Mouse (Mus musculus) heart, adult 9 months (tissue): ENCODE data around the gene Chst8.

Source experiments
- DNase-seq, 2 experiments: peaks; one replicate each; pipeline ENCODE4 v3.0.0; 2022; ENCODE audit warnings: low spot score in 2 of 2

Chst8 gene

GRCm38 (mm10) chr7:34812531-34813111 lies at the start of gene Chst8:
Gene Chst8 (minus strand): TSS chr7:34812711.
- peak; percentile 68 to 72 for DNase-seq

DNA sequence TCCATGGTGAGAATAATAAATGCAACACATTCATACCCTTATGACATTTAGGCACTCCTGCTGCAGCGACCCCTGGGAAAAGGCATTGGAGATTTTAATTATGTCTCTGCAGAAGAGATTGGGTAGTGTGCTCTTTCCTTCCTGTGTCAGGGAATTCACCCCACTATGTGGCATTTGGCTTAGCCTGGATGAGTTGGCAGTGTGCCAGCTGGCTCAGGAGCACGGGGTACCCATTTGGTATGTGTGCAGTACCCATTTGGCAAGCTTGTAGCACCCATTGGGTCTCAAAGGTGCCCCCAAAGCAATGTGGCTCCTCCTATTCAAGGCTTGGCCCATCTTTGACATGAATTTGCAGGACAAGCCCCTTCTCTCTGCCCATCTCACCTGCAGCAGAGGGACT lies 45.8 kb upstream of the Chst8 start:
- DNase-seq: no peak

DNA sequence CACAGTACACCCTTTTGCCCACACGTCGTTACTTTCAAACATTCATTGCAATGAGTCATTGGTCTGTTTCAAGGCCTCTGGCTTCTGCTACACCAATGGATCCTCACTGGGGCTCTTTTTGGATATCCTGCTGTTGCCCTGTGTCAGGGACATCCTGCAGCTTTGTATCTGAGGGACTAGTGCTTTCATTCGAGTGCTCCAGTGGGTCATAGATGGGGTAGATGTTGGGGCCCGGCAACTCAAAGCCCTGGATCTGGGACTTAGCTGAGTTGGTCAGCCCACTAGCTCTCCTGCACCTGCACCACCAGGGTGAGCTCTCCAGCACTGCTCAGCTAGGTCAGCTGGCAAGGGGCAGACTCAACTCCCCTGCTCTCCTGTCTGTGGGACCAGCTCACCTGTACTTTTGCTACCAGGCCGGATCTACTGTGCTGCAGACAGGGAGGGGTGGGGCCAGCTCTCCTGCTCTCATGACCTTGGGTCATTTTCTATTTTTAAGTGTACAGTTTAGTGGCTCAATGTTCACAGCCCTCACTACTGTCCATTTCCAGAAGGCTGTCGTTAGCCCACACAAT lies 42.4 kb upstream of the Chst8 start:
- no peak for DNase-seq

DNA sequence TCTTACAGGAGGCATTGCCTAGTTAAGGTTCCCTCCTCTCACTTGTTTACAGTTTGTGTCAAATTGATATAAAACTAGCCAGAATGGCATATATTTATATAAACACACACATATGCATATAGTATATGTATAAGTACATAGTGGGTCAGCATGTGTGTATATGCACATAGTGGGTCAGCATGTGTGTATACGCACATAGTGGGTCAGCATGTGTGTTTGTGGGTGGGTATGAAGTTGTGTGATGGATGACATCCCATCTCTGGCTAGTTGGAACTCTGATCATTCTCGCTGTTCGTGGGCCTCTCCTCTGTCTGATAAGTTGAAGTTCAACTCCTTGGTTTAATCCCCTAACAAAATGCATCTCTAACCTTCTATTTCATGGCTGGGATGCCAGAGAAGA lies 40.9 kb upstream of the Chst8 start:
- DNase-seq: no peak

- no peak for DNase-seq
Measured at GRCm38 (mm10) chr7:34849660-34850059, 37.1 kb upstream of the Chst8 start.

DNA sequence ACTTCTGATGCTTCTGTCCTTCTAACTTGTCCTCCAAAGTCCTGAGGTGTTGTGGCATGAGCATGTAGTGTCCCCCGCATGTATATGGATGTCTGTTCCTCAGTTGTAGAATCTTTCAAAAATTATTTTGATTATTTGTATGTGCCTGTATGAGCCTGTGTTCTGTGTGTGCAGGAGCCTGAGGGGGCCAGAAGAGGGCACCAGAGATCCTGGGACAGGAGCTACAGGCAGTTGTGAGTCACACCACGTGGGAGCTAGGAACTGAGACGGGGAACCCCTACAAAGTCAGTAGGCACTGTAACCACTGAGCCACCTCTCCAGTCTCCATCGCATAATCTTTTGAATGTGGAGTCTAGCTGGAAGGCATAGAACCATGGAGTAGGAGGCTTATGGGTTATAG lies 36.3 kb upstream of the Chst8 start:
- no peak for DNase-seq

- DNase-seq: no peak
Measured at GRCm38 (mm10) chr7:34847900-34848299, 35.4 kb upstream of the Chst8 start.

- no peak for DNase-seq
Measured at GRCm38 (mm10) chr7:34847410-34847809, 34.9 kb upstream of the Chst8 start.

DNA sequence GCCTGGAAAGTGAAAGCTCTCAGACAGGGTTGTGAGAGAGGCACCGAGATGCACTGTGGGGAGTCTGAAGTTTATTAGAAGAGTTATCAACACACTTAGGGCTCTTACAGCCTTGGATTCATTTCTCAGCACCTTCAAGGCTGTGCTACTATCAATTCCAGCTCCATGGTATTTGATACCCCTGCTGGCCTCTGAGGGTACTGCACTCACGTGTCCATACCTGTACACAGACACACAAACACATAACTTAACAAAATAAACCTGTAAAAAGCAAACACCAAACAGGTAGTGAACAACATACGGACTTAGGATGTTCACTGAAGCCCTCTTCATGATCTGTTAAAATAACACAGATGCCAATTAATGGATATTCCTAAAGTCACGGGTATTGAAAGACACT lies 26.2 kb upstream of the Chst8 start:
- DNase-seq: no peak

DNA sequence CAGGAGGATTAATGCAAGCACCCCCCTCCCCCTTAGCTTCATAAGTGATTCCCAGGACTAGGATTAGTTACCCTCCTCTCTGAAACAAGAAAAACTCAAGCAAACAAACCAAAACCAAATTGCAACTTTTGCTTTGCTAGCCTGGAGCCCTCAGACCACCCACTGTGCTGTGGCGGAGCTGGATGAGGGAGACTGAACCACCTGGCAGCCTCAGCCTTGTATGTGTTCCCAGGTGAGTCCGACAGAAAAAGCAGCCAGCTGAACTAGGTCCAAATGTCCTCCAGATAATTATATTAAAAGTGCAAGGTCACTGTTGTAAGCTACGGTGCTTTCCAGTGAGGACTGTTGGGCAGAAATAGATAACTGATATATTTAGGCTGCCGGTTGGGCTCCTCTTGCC lies 25.7 kb upstream of the Chst8 start:
- DNase-seq: no peak

- no peak for DNase-seq
Measured at GRCm38 (mm10) chr7:34826255-34826909, 13.9 kb upstream of the Chst8 start.

- no peak for DNase-seq
Measured at GRCm38 (mm10) chr7:34821587-34821986, 9.1 kb upstream of the Chst8 start.

DNA sequence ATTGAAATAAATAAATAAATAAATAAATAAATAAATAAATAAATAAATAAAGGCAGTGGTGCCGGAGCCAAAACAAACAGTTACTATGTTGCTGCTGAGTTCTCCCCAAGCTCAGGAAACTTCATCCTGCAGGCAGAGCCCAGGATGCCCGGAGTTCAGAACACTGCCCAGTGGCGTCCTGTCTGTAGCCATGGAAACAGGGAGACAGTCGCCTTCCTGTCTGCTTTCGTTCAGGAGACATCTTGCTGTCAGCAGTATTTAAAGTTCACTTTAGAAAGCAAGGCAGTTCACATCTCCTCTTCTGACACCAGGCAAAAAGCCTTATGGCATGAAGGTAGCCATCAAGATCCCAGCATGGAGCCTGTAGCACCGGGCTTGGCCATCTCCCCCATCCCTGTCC lies 8.0 kb upstream of the Chst8 start:
- no peak for DNase-seq

DNA sequence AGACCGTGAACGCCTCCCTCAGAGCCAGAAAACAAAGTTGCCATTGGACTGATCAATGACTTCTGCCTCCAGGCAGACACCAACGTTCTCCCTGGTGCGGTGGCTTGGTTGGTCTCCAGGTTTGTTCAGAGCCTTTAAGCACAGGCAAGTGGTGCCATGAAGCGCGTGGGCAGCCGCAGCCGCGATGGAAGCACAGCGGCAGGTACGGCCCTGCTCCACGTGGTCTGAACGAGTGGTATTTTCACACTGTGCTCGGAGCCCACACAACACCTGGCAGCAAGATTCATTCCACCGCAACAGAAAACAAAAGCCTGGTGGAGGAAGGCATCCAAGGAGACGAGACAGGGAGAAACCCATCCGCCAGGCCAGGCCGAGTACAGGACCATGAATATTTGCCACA lies 7.3 kb upstream of the Chst8 start:
- DNase-seq: no peak

DNA sequence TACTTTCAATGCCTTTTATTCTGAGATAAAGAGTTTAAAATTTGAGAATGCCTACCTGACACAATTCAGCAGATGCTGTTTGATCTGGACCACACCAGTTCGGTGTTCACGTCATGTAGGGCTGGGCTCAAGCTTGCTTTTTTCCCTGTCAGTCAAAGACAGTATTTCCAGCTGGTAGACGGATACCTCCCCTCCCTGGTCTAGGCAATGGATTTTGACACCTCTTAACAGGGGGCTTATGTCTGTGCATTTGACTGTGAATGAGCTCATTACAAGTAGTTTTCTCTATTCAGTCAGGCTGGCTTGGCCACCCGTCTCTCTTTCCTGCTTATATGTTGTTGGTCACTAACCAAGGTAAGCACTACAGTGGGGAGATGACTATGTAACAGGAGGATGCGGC lies 6.1 kb upstream of the Chst8 start:
- DNase-seq: no peak

GRCm38 (mm10) chr7:34816981-34817380 lies 4.5 kb upstream of the Chst8 start:
- no peak for DNase-seq

DNA sequence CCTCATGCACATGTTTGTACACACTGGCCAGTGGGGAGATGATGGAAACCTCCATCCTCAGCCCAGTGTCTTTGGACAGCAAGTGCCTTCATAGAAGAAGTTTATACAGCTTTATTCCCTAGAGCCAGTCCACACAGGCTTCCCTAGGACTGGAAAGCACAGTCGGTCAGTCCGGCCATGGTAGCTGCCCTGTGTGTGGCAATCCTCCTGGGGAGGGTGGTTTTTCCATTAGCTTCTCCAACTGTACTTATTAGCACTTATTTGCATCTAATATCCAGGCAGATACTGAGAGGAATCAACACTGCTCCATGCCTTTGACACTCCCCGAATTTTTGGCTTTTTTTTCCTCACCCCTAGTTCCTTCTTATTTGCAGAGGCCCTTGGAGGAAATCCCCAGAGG lies 2.3 kb upstream of the Chst8 start:
- DNase-seq: no peak

DNA sequence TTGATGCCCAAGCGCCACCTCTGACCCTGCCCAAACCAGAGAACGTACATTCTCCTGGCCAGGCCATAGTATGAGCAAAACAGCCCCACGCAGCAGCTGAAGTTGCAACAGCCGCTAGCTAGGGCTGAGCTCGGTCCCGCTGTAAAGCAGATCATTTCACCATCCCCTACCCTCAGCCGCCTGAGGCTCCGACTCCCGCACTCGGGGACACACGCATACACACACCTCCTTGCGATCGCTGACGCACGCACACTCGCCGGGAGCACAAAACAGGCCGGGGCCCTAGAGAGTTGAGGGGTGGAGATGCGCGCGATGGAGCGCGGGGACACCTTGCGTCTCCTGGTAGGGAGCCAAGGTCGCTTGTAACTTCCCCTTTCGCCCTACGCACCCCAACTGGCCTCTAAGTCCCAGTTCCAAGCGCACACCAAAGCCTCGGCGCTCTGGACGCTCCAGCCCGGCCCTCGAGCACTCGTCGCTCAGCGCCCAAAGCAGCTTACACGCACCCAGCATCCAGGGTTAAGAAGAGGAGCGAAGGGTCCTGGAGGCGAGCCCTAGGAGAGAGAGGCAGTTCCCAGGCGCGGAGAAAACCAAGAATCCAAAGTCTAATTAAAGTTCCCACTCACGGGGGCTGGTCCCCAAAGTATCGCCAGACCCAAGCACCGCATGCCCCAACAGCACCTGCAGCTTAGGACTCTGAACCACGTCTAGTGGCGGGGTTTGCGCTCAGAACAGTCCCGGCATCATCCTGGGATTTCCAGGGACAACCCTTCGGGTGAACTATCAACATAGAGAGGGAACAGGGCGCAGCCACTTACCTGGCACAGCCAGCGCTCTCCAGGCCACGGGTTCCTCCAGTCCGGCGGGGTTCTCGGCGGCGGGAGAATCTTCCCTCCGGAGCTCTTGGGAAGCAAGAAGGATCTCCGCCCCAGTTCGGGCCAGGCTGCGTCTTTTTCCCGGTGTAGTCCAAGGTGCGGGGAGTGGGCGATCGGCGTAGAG lies 682 bp downstream of the Chst8 start:
- no peak for DNase-seq

DNA sequence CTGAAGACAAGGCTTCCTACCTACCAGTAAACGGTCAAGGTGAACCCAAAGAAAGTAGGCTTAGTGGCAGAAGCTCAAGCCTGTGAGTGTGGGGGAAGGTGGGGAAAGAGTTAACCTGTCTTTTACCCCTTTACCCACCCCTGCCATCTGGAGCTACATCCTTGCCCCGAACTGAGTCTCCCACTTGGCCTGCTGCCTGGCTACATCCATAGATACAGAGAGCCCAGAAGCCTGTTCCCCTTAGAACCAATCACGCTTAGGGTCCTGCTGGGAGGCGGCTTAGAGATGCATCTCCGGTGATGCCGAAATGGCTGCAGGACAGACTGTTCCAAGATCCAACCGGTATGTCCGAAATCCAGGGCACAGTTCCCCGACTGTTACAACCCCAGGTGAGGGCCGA lies 1.5 kb downstream of the Chst8 start:
- no peak for DNase-seq

- DNase-seq: peak; percentile 30 to 69
Measured at GRCm38 (mm10) chr7:34806307-34806706, 6.2 kb downstream of the Chst8 start.

DNA sequence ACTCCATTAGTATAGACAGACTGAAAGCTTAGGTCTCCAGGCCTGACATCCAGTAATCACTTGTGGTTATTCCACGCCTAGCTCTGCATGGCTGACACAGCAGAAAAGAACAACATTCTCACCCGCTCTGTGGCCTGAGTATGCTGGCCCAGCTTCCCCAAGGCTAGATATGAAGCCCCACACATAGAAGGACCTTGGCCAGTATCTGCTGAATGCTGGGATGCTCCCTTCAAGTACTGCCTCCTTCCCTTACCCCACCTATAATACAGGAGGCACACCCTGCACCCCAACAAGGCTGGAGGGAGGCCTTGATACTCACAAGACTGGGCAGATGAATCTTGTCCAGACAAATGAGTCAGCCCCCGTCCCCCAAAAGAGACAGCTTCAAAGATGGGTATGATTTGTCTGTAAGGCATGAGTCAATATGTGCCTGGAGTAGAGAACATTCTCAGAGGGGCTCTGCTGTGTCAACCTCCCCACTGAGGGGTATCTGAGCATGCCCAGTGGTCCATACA lies 6.8 kb downstream of the Chst8 start:
- DNase-seq: no peak

- DNase-seq: no peak
Measured at GRCm38 (mm10) chr7:34805042-34805441, 7.5 kb downstream of the Chst8 start.
